Mouse (Mus musculus): ENCODE measurements around the gene Cir1. TPM values are rescaled to one million over a fixed set of nuclear protein-coding genes. Genes with fewer than 3 reads are reported as not detected.

Cir1 gene
- polyA plus RNA-seq, 1 experiment: 21.7 TPM

DNA sequence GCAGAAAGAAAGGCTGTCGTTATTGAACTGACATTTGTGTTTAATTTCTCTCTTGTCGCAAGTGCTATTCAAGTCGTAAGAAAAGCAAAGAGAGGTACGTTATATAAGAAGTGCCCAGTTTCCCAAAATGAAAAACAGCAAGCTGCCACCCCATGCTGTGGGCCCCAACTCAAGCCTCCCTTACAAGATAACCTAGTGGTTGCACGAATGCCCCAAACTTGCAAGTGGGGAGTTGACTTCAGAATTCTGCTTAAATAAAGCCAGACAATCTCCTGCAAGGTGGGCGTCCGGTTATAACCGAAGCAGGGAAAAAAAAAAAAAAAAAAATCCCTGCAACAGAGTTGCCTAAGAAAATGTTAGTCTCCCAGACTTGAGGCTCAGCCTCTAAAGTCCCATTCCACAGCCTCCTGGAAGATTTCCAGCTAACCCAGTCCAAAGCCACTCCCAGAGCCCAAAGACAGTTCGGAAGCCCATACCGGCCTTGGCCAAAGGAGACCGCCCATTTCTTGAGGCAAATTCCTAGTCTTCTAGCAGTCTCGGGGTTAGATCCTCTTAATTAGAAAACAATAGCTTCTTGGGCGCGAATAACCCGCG, 49.2 kb downstream of the Cir1 start:
- Histone ChIP-seq H3K4me3 (ENCODE audit: control insufficient read depth, low read depth, low read length) (no peak overlapping the region; the same call in 1 of the 2 replicates), H3K36me3 (ENCODE audit: control insufficient read depth, insufficient read depth, low read length) (no peaks in the 10 kb centered on the region), H3K4me1 (ENCODE audit: control insufficient read depth, insufficient read depth, low read length) (peaks cover 9% of the 10 kb centered on the region), H3K27ac (ENCODE audit: control insufficient read depth, insufficient read depth, low read depth, low read length) (no peak overlapping the region), H3K27me3 (ENCODE audit: control insufficient read depth, insufficient read depth, low read length) (no peaks in the 10 kb centered on the region; the same call in 1 of the 2 replicates)
- TF ChIP-seq POLR2A (IDR thresholded peaks at IDR 0.05; ENCODE audit: control insufficient read depth, low read depth, low read length) (no peak), CTCF (IDR thresholded peaks at IDR 0.05; ENCODE audit: control insufficient read depth, insufficient read depth, insufficient replicate concordance, low read depth, low read length) (no peak)

DNA sequence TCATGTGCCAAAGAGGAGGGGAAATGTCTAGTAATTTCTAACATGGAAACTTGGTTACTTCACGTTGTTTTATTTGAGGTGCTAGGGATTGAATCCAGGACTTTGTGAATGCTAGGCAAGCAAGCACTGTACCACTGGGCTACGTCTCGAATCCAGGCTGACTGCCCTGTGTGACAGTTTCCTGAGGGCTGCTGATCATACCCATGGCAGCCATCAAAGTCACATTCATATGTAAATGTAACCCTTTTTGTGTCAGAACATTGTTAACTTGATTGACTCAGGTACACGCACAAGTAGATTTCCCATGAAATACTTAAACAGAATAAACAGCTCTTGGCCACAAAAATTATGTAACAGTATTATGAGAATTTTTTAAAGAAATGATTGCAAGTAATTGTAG, 63.8 kb downstream of the Cir1 start:
- Histone ChIP-seq H3K4me3 (ENCODE audit: control insufficient read depth, low read depth, low read length) (no peak overlapping the region), H3K27me3 (ENCODE audit: control insufficient read depth, insufficient read depth, low read length) (no peaks in the 10 kb centered on the region), H3K4me1 (ENCODE audit: control insufficient read depth, insufficient read depth, low read length) (no peaks in the 10 kb centered on the region), H3K36me3 (ENCODE audit: control insufficient read depth, insufficient read depth, low read length) (no peaks in the 10 kb centered on the region), H3K27ac (ENCODE audit: control insufficient read depth, insufficient read depth, low read depth, low read length) (no peak overlapping the region)
- TF ChIP-seq POLR2A (IDR thresholded peaks at IDR 0.05; ENCODE audit: control insufficient read depth, low read depth, low read length) (no peak), CTCF (IDR thresholded peaks at IDR 0.05; ENCODE audit: control insufficient read depth, insufficient read depth, insufficient replicate concordance, low read depth, low read length) (no peak)

DNA sequence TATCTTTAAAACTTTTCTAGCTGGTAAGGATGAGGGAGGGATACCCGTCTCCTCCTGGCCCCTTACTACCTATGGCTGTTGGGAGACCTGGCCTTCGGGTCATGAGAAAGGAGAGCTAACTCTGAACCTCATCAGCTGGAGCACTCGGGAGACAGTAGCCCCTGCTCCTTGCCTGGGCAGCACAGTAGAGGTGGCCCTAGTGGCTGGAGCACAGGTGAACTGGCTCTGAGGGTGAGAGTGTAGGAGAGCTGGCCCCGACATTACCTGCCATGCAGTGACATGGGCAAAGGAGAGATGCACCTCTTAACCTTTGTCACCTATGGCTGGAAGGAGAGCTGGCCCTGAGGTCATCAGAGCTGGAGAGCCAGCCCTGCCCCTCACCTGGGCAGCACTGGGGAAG, 71.2 kb downstream of the Cir1 start:
- Histone ChIP-seq H3K36me3 (ENCODE audit: control insufficient read depth, insufficient read depth, low read length) (no peaks in the 10 kb centered on the region), H3K27me3 (ENCODE audit: control insufficient read depth, insufficient read depth, low read length) (no peaks in the 10 kb centered on the region), H3K4me1 (ENCODE audit: control insufficient read depth, insufficient read depth, low read length) (no peaks in the 10 kb centered on the region), H3K4me3 (ENCODE audit: control insufficient read depth, low read depth, low read length) (no peak overlapping the region), H3K27ac (ENCODE audit: control insufficient read depth, insufficient read depth, low read depth, low read length) (no peak overlapping the region)
- no peak for TF ChIP-seq CTCF (IDR thresholded peaks at IDR 0.05; ENCODE audit: control insufficient read depth, insufficient read depth, insufficient replicate concordance, low read depth, low read length)
- TF ChIP-seq POLR2A (IDR thresholded peaks at IDR 0.05; ENCODE audit: control insufficient read depth, low read depth, low read length): no peak

Other genes with a start within 250 kb of the Cir1 start
- 6.5 and 8.1 TPM in 2 replicates for gene Ola1, start 93.8 kb downstream of the Cir1 start, polyA plus RNA-seq (2012; rRNA removed)
- 0.02 and 0.10 TPM in 2 replicates for gene Sp9, start 40.8 kb downstream of the Cir1 start, polyA plus RNA-seq (2012; rRNA removed)
- gene Scrn3, start 100 bp downstream of the Cir1 start, polyA plus RNA-seq (2012; rRNA removed): 2.2 and 3.0 TPM in 2 replicates
- gene Gpr155, start 73.9 kb upstream of the Cir1 start, polyA plus RNA-seq (2012; rRNA removed): 1.1 and 1.4 TPM in 2 replicates
- 0.40 and 0.51 TPM in 2 replicates for gene Wipf1, start 217.0 kb upstream of the Cir1 start, polyA plus RNA-seq (2012; rRNA removed)

Measured in testis, adult 2 months (tissue).